Mouse (Mus musculus) erythroblast, adult 5-6 weeks (primary cell): ENCODE measurements around the gene Trank1. TPM values are rescaled to one million over a fixed set of nuclear protein-coding genes. Genes with fewer than 3 reads are reported as not detected.
A peak's percentile ranks its signal among the peaks of the same experiment; 100 is the strongest.

Experiments used
- ATAC-seq: replicated peaks from 2 replicates; pipeline ENCODE4 v1.8.0; 2016; ENCODE audit warnings: moderate number of reproducible peaks, mild to moderate bottlenecking, moderate TSS enrichment, inconsistent platforms; ENCODE audit not compliant: poor library complexity, low FRiP score, severe bottlenecking
- total RNA-seq, 2 experiments: library from RNA; stranded (forward) in 1 of 2; stranded (reverse) in 1 of 2; fragments of 150-400 nt in 1 of 2; fragments of 200-764, 138-1000 nt in 1 of 2; gene quantifications; 2 replicates each; pipeline versions ENCODE4 v1.2.3 to v1.2.4; 2015 to 2017; ENCODE audit warnings: low replicate concordance in 2 of 2

Trank1 gene
- not detected in 2 replicates for total RNA-seq (2015; ENCODE audit: low replicate concordance)
- under 0.01 TPM in 1 of 2 replicates, not detected in the other for total RNA-seq (2017; ENCODE audit: low replicate concordance)

GRCm38 (mm10) chr9:111311031-111311842 is at the start of gene Trank1:
Trank1 (plus strand) TSS chr9:111311739.
- ATAC-seq, result no peak

GRCm38 (mm10) chr9:111267998-111268397 is 43.5 kb upstream of the Trank1 start:
- no peak for ATAC-seq

GRCm38 (mm10) chr9:111270606-111271005 is 40.9 kb upstream of the Trank1 start:
- no peak for ATAC-seq

GRCm38 (mm10) chr9:111271056-111271433 is 40.5 kb upstream of the Trank1 start:
- peak; percentile 31 for ATAC-seq

GRCm38 (mm10) chr9:111271434-111272160 is 39.9 kb upstream of the Trank1 start, which contains the start of the genes Mlh1 and Epm2aip1:
Mlh1 (minus strand) TSS chr9:111271791.
Epm2aip1 (plus strand) TSS chr9:111271929.
- ATAC-seq, result peak; percentile 92

- ATAC-seq, result peak; percentile 36
These were observed 39.2 kb upstream of the Trank1 start for GRCm38 (mm10) chr9:111272356-111272755.

GRCm38 (mm10) chr9:111272996-111273785 is 38.3 kb upstream of the Trank1 start:
- no peak for ATAC-seq

GRCm38 (mm10) chr9:111273958-111274357 is 37.6 kb upstream of the Trank1 start:
- no peak for ATAC-seq

GRCm38 (mm10) chr9:111275156-111275555 is 36.4 kb upstream of the Trank1 start:
- ATAC-seq, result no peak

- ATAC-seq, result no peak
These were observed 26.5 kb upstream of the Trank1 start for GRCm38 (mm10) chr9:111285061-111285460.

GRCm38 (mm10) chr9:111285676-111286075 is 25.9 kb upstream of the Trank1 start:
- no peak for ATAC-seq

- no peak for ATAC-seq
These were observed 25.1 kb upstream of the Trank1 start for GRCm38 (mm10) chr9:111286468-111286867.

GRCm38 (mm10) chr9:111287956-111288355 is 23.6 kb upstream of the Trank1 start:
- ATAC-seq, result no peak

- no peak for ATAC-seq
These were observed 22.2 kb upstream of the Trank1 start for GRCm38 (mm10) chr9:111289294-111289831.

- peak; percentile 98 for ATAC-seq
These were observed 21.7 kb upstream of the Trank1 start for GRCm38 (mm10) chr9:111289832-111290339.

- no peak for ATAC-seq
These were observed 20.9 kb upstream of the Trank1 start for GRCm38 (mm10) chr9:111290539-111291100.

- ATAC-seq, result no peak
These were observed 18.3 kb upstream of the Trank1 start for GRCm38 (mm10) chr9:111293234-111293633.

GRCm38 (mm10) chr9:111294911-111295310 is 16.6 kb upstream of the Trank1 start:
- ATAC-seq, result no peak

GRCm38 (mm10) chr9:111295323-111295722 is 16.2 kb upstream of the Trank1 start:
- ATAC-seq, result no peak
